Comparison of ENCODE assay signal across 17 mouse cellular contexts in genomic region chr11:113930112-113930511, GRCm38 (mm10).
"Had no signal": no experiment of that assay in that cellular context is flagged by ENCODE, and none has a peak within 500 bp of the region (broad histone marks: within the 10 kb centered on the region; RNA-seq: fewer than 3 reads in every experiment).

No protein-coding gene starts in this region.

- H3K4me3 ChIP-seq: liver, embryonic 13.5 days; midbrain, embryonic 12.5 days; myocyte; neural tube, embryonic 13.5 days had no signal

- H3K27me3 ChIP-seq: liver, embryonic 13.5 days; midbrain, embryonic 12.5 days; neural tube, embryonic 13.5 days had no signal

- DNase-seq: kidney, adult 18-20 months; kidney, adult 9 months; kidney, postnatal 14 days; kidney, postnatal 4 days; liver, embryonic 13.5 days; lung, adult 2 months; lung, postnatal 14 days; lung, postnatal 4 days; right cerebral cortex, postnatal 4 days; thymus, adult 2 months; thymus, postnatal 14 days; thymus, postnatal 4 days had no signal

- ATAC-seq: midbrain, embryonic 16.5 days had no signal

- H3K9me3 ChIP-seq: liver, embryonic 13.5 days; midbrain, embryonic 12.5 days; neural tube, embryonic 13.5 days had no signal

- H3K27ac ChIP-seq: liver, embryonic 13.5 days; midbrain, embryonic 12.5 days; neural tube, embryonic 13.5 days; stomach, postnatal 0 days had no signal

- H3K9ac ChIP-seq: liver, embryonic 13.5 days; midbrain, embryonic 12.5 days; neural tube, embryonic 13.5 days had no signal

- H3K4me2 ChIP-seq: liver, embryonic 13.5 days; midbrain, embryonic 12.5 days; neural tube, embryonic 13.5 days had no signal

- H3K36me3 ChIP-seq: liver, embryonic 13.5 days; midbrain, embryonic 12.5 days; neural tube, embryonic 13.5 days had no signal

- H3K4me1 ChIP-seq: liver, embryonic 13.5 days had no signal
